Mouse (Mus musculus) T-helper 1 cell (primary cell): Measurements from ENCODE around the gene Sumo1.

Experiments used
- in situ Hi-C: fragments of 300-600 bp; cut with MboI, MseI; formaldehyde crosslinking; loops from one replicate; pipeline ENCODE4 v1.15.1; 2025; ENCODE audit warnings: high pct_unique_total_duplicates

The Sumo1 gene

GRCm38 (mm10) chr1:59550996-59551395 is 119.6 kb downstream of the Sumo1 start:
- in situ Hi-C loops = no loop called here

GRCm38 (mm10) chr1:59550227-59550626 is 120.4 kb downstream of the Sumo1 start:
- in situ Hi-C loops = no loop called here

- in situ Hi-C loops = no loop called here
These were observed 121.5 kb downstream of the Sumo1 start for GRCm38 (mm10) chr1:59549036-59549675.

GRCm38 (mm10) chr1:59548486-59548885 is 122.1 kb downstream of the Sumo1 start:
- in situ Hi-C loops = no loop called here

GRCm38 (mm10) chr1:59543911-59544310 is 126.7 kb downstream of the Sumo1 start:
- in situ Hi-C loops = no loop called here

GRCm38 (mm10) chr1:59542231-59542630 is 128.4 kb downstream of the Sumo1 start:
- in situ Hi-C loops = no loop called here

- in situ Hi-C loops = no loop called here
These were observed 129.2 kb downstream of the Sumo1 start for GRCm38 (mm10) chr1:59541271-59542020.

GRCm38 (mm10) chr1:59540537-59541148 is 130.0 kb downstream of the Sumo1 start:
- in situ Hi-C loops = no loop called here

GRCm38 (mm10) chr1:59538381-59538780 is 132.3 kb downstream of the Sumo1 start:
- in situ Hi-C loops = no loop called here
